8 mouse cellular contexts compared by ENCODE assay signal in the genomic region with DNA sequence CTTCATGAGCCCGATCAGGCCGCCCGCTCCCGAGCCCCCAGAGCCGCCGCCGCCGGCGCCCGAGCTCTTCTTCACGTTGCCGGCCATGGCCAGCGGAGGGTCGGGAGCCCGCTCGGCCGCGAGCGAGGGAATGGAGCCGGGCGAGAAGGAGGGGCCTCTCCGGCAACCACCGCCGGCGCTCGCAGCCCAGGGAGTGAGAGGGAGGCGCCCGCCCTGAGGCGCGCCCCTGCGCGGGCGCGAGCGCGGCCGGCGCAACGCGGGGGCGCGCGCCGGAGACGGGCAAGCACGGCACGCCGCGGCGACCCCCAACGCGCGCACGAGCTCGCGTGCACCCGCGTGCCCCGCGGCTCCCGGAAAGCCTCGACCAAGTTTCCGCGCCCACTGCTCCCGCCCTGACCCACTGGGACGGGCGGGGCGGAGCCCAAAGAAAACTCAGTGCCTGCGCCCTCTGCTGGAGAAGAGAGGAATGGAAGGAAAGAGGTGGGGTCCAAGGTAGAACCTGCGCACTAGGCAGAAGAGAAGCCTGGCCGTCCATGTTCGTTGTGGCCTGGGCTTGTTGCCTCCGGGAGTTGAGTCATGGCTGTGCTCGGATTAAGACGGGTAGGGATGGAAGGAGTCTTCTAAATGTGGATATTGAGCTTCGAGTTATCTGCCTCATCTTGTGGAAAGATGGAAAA. TPM values are rescaled to one million over a fixed set of nuclear protein-coding genes. Genes with fewer than 3 reads are reported as not detected.
DNase-seq lines count a peak whose midpoint lies in the region; ATAC-seq lines count a peak whose summit lies in the region.

A gene (minus strand): TSS at position 248 of the 677 bp plus-strand sequence.

- H3K36me3 ChIP-seq in hindbrain, embryonic 12.5 days, result no peaks in the 10 kb centered on the region

- DNase-seq in NIH3T3 (ENCODE audit: low read depth), result peak; percentile 99
- DNase-seq in cerebellum, postnatal 10 days, result peak; percentile 99
- DNase-seq in frontal cortex, postnatal 10 days (ENCODE audit: low spot score in 2 of 2), result peak; percentile 95 to 99
- DNase-seq in layer of hippocampus, postnatal 14 days (ENCODE audit: low spot score in 2 of 2), result peak; percentile 100
- peak; percentile 99 for DNase-seq in lung, postnatal 14 days
- peak; percentile 94 for DNase-seq in retina, adult 2 months (ENCODE audit: low read depth, low spot score)
- peak; percentile 99 for DNase-seq in thymus, postnatal 36 days

- peak; percentile 95 for ATAC-seq in hindbrain, embryonic 12.5 days (ENCODE audit: low FRiP score)

- peak within 1 kb of the TSS; percentile 86 for H3K4me3 ChIP-seq in hindbrain, embryonic 12.5 days

- H3K9me3 ChIP-seq in hindbrain, embryonic 12.5 days (replicated peaks), result no peaks in the 10 kb centered on the region

- under 1% methylated on average over 71 of the region's 76 CpGs for WGBS in hindbrain, embryonic 12.5 days

- H3K27me3 ChIP-seq in hindbrain, embryonic 12.5 days, result no peaks in the 10 kb centered on the region

- peak within 1 kb of the TSS; percentile 90 for H3K9ac ChIP-seq in hindbrain, embryonic 12.5 days

- peak within 1 kb of the TSS; percentile 67 for H3K4me2 ChIP-seq in hindbrain, embryonic 12.5 days (replicated peaks)

- peaks cover 24% of the 10 kb centered on the region for H3K4me1 ChIP-seq in hindbrain, embryonic 12.5 days

- H3K27ac ChIP-seq in hindbrain, embryonic 12.5 days, result peak within 1 kb of the TSS; percentile 93

RNA-seq across cellular contexts. Expression of the gene that starts here (rescaled TPM):
- polyA plus RNA-seq in hindbrain, embryonic 12.5 days (2016; fragmentation: Nextera tagmentation; extraction: Ambion mirVana), result 26.2 and 30.5 TPM in 2 replicates
- 10 to 100 TPM; 58.1 to 62.7 TPM for total RNA-seq in layer of hippocampus, postnatal 14 days (2021)

Comparison
In these comparisons a context has a peak if more than half of its experiments do, and no peak if none do; other contexts are left out.
1. Peak in every context shown above with its lines: DNase-seq, ATAC-seq, H3K4me3 ChIP-seq and H3K27ac ChIP-seq.